Mouse (Mus musculus) E14TG2a.4 (cell line): ENCODE data around the gene Tmem199.

Experiments used
- CTCF ChIP-seq: conservative IDR thresholded peaks from 2 replicates; pipeline ENCODE4 v1.5.1; 2014; ENCODE audit warnings: low read length
- NANOG ChIP-seq: IDR thresholded peaks from 2 replicates; pipeline ENCODE4 v1.6.1; 2014; ENCODE audit warnings: borderline replicate concordance, low read length, mixed read lengths
- POU5F1 ChIP-seq: IDR thresholded peaks from 2 replicates; pipeline ENCODE4 v1.6.1; 2014; ENCODE audit warnings: low read length, borderline replicate concordance

DNA sequence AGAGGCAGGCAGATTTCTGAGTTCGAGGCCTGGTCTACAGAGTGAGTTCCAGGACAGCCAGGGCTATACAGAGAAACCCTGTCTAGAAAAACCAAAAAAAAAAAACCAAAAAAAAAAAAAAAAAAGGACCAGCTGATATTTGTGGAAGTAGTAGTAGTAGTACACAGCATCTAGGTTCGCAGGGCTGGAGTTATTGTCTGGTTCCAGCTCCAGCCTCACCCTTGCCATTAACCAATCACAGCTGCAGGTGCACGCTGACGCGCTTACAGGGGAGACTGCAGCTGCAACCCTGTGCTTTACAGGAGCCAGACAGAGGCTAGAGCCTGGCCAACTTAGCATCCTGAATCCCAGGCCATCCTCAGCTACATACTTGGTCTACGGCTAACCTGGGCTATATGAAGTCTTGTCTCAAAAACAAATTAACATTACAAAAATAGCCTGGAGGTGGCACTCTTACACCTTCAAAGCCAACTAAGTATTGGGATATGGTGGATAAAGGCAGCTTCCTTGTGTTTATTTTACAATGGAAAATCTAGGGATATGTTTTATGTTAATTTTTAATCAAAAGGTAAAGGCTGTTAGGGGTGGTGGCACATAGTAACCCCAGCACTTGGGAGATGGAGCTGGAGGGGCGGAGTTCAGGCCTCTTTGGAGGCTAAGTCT, 32.6 kb upstream of the Tmem199 start:
- TF ChIP-seq CTCF, result no peak
- no peak for TF ChIP-seq POU5F1
- no peak for TF ChIP-seq NANOG
